Mouse (Mus musculus) neural tube, embryonic 13.5 days (tissue): Measurements from ENCODE around the gene Uggt1. TPM values are rescaled to one million over a fixed set of nuclear protein-coding genes. Genes with fewer than 3 reads are reported as not detected.
A peak's percentile ranks its signal among the peaks of the same experiment; 100 is the strongest.

ENCODE experiments used
- ATAC-seq: fragments of 200-750 bp; cut with Nextera tagmentation; 2 replicates; pipeline ENCODE4 v1.8.0; 2017; ENCODE audit warnings: low read depth, mild to moderate bottlenecking, moderate TSS enrichment, moderate library complexity
- H3K27ac ChIP-seq: fragments of 300-500 bp; sonication (generic); replicated peaks from 2 replicates; pipeline ENCODE4 v1.5.1; 2015; ENCODE audit warnings: moderate library complexity, mild to moderate bottlenecking, inconsistent platforms
- H3K27me3 ChIP-seq: fragments of 300-500 bp; sonication (generic); 2 replicates; pipeline ENCODE4 v1.6.1; 2015; ENCODE audit warnings: mild to moderate bottlenecking, inconsistent platforms
- H3K36me3 ChIP-seq: fragments of 300-500 bp; sonication (generic); 2 replicates; pipeline ENCODE4 v1.6.1; 2015; ENCODE audit warnings: mild to moderate bottlenecking, inconsistent platforms
- H3K4me1 ChIP-seq: fragments of 300-500 bp; sonication (generic); replicated peaks from 2 replicates; pipeline ENCODE4 v1.6.1; 2015; ENCODE audit warnings: inconsistent platforms
- H3K4me2 ChIP-seq: fragments of 300-500 bp; sonication (generic); 2 replicates; pipeline ENCODE4 v1.6.1; 2015; ENCODE audit warnings: inconsistent platforms, mild to moderate bottlenecking, moderate library complexity
- H3K4me3 ChIP-seq: fragments of 300-500 bp; sonication (generic); 2 replicates; pipeline ENCODE4 v1.5.1; 2015; ENCODE audit warnings: mild to moderate bottlenecking, inconsistent platforms
- H3K9ac ChIP-seq: fragments of 300-500 bp; sonication (generic); 2 replicates; pipeline ENCODE4 v1.6.1; 2015; ENCODE audit warnings: moderate library complexity, mild to moderate bottlenecking, inconsistent platforms
- H3K9me3 ChIP-seq: fragments of 300-500 bp; sonication (generic); 2 replicates; pipeline ENCODE4 v1.6.1; 2016; ENCODE audit warnings: inconsistent platforms
- WGBS: fragments of 180-500 bp; shearing (Covaris S2); methylation state at CpG from one replicate; pipeline ENCODE4 v1.1.7; 2015; 5-methylcytosine and 5-hydroxymethylcytosine counted together
- polyA plus RNA-seq: library from polyadenylated mRNA; unstranded; fragments of >200 nt; fragmentation: Nextera tagmentation; extraction: Ambion mirVana; gene quantifications from 2 replicates; pipeline ENCODE4 v1.2.1, GENCODE M21; 2015

The Uggt1 gene
- polyA plus RNA-seq, 1 experiment from 2014 or later: 47.1 TPM

GRCm38 (mm10) chr1:36254635-36255360 is 10.3 kb upstream of the Uggt1 start:
- Histone ChIP-seq H3K36me3 (no peaks in the 10 kb centered on the region), H3K9ac (peak overlapping the region; percentile 58), H3K27ac (0 out of 2 replicates have a peak overlapping the region, but pooled peaks have one; percentile 3), H3K4me3 (peak overlapping the region; percentile 15), H3K9me3 (no peaks in the 10 kb centered on the region), H3K27me3 (peaks cover 20% of the 10 kb centered on the region), H3K4me2 (peak overlapping the region; percentile 48), H3K4me1 (peaks cover 15% of the 10 kb centered on the region)
- 13% methylated on average over 25 of the region's 25 CpGs for WGBS
- ATAC-seq: peak; percentile 51; the same call in 1 of the 2 replicates

DNA sequence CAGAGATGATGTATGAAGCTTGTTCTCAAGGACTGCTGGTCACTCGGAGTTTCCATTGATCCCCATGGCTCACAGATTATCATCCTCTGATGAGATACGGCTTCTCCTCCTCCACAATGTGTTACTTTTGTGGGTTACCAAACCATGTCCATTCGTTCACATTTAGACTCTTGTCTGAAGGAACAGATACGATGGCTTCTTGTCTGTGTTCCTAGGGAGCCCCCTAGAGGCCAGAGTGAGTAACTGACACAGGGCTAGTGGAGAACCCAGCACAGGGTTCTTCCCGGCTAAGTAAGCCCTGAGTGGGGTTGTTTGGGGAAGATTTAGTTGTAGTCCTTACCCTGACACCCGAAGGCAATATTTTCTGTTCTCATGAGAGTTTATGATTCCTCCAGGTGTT is 8.3 kb upstream of the Uggt1 start:
- H3K9ac ChIP-seq: no peak overlapping the region
- no peak overlapping the region for H3K4me2 ChIP-seq
- H3K27ac ChIP-seq: no peak overlapping the region
- no peaks in the 10 kb centered on the region for H3K36me3 ChIP-seq
- no peak overlapping the region for H3K4me3 ChIP-seq
- WGBS: 12% methylated on average over 6 of the region's 6 CpGs
- peaks cover 15% of the 10 kb centered on the region for H3K4me1 ChIP-seq
- H3K9me3 ChIP-seq: no peaks in the 10 kb centered on the region
- peak; percentile 61; the same call in 1 of the 2 replicates for ATAC-seq
- peaks cover 20% of the 10 kb centered on the region for H3K27me3 ChIP-seq

- Histone ChIP-seq H3K36me3 (no peaks in the 10 kb centered on the region), H3K4me2 (no peak overlapping the region), H3K27me3 (peaks cover 20% of the 10 kb centered on the region), H3K27ac (no peak overlapping the region), H3K4me3 (no peak overlapping the region), H3K9me3 (no peaks in the 10 kb centered on the region), H3K9ac (no peak overlapping the region), H3K4me1 (peaks cover 15% of the 10 kb centered on the region)
- ATAC-seq: no peak
- WGBS: 4% methylated on average over 9 of the region's 9 CpGs
Measured at GRCm38 (mm10) chr1:36251426-36251825, 6.9 kb upstream of the Uggt1 start.

DNA sequence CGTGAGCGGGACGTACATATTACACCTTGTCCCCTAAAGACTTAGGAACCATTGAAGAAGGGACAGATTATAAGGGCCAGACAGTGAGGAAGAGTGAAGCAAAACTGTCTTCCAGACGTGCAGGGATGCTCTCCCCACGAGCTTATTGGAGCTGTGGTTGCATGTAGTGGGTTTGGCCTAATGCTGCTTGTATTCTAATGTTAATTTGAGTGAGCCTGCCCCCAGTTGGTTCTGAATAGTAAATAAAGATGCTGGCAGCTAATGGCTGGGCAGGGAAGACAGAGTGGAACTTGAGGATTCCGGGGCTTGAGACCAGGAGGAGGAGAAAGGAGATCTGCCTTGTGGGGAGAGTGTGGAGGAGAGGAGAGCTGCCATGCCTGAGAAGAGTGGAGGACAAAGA is 2.2 kb upstream of the Uggt1 start:
- H3K9ac ChIP-seq: no peak overlapping the region
- no peak overlapping the region for H3K4me2 ChIP-seq
- no peak overlapping the region for H3K4me3 ChIP-seq
- ATAC-seq: no peak
- WGBS: 46% methylated on average over 6 of the region's 6 CpGs
- peaks cover 20% of the 10 kb centered on the region for H3K4me1 ChIP-seq
- no peaks in the 10 kb centered on the region for H3K9me3 ChIP-seq
- H3K27ac ChIP-seq: no peak overlapping the region
- no peaks in the 10 kb centered on the region for H3K36me3 ChIP-seq
- H3K27me3 ChIP-seq: no peaks in the 10 kb centered on the region

- Histone ChIP-seq H3K4me3 (0 out of 2 replicates have a peak overlapping the region, but pooled peaks have one; percentile 94), H3K27ac (0 out of 2 replicates have a peak overlapping the region, but pooled peaks have one; percentile 88), H3K36me3 (no peaks in the 10 kb centered on the region), H3K9ac (no peak overlapping the region), H3K27me3 (no peaks in the 10 kb centered on the region), H3K4me1 (peaks cover 29% of the 10 kb centered on the region), H3K9me3 (no peaks in the 10 kb centered on the region), H3K4me2 (peak overlapping the region; percentile 84)
- no peak for ATAC-seq
- 86% methylated on average over 4 of the region's 4 CpGs for WGBS
Measured at GRCm38 (mm10) chr1:36244828-36245215, 302 bp upstream of the Uggt1 start.

GRCm38 (mm10) chr1:36243447-36244057 is 968 bp downstream of the Uggt1 start:
- WGBS: 4% methylated on average over 21 of the region's 21 CpGs
- peaks cover 38% of the 10 kb centered on the region for H3K4me1 ChIP-seq
- H3K4me3 ChIP-seq: peak overlapping the region; percentile 94
- H3K9ac ChIP-seq: peak overlapping the region; percentile 86
- H3K27ac ChIP-seq: peak overlapping the region; percentile 88
- no peaks in the 10 kb centered on the region for H3K36me3 ChIP-seq
- no peaks in the 10 kb centered on the region for H3K27me3 ChIP-seq
- no peaks in the 10 kb centered on the region for H3K9me3 ChIP-seq
- peak overlapping the region; percentile 84 for H3K4me2 ChIP-seq
- peak; percentile 70; the same call in 1 of the 2 replicates for ATAC-seq

DNA sequence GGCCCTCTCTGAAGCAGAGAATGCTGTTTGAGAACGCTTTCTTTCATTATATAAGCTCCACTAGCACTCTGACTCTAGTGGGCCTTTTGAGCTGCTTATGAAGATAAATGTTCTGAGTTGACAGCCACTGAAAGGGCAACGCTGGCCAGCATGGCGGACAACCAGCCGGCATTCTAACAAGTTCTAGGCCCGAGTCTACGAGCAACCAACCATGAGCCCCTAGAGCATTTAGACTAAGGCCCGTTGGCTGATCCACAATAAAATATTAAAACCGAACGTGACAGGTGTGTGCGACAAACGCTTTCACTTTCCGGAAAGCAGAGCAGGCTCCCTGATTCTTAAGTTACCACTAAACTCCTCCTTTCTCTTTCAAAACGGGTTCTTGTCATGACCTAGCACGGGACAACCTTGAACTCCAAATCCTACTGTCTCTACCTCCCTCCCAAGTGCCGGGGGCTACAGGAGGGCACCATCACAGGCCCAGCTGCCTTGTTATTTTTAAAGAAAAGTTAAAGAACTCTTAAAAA is 2.6 kb downstream of the Uggt1 start:
- no peak overlapping the region for H3K4me3 ChIP-seq
- no peaks in the 10 kb centered on the region for H3K9me3 ChIP-seq
- 0 out of 2 replicates have a peak overlapping the region, but pooled peaks have one; percentile 84 for H3K4me2 ChIP-seq
- H3K4me1 ChIP-seq: peaks cover 41% of the 10 kb centered on the region
- no peaks in the 10 kb centered on the region for H3K27me3 ChIP-seq
- no peak overlapping the region for H3K9ac ChIP-seq
- H3K27ac ChIP-seq: no peak overlapping the region
- WGBS: 75% methylated on average over 15 of the region's 15 CpGs
- no peak for ATAC-seq
- H3K36me3 ChIP-seq: no peaks in the 10 kb centered on the region

DNA sequence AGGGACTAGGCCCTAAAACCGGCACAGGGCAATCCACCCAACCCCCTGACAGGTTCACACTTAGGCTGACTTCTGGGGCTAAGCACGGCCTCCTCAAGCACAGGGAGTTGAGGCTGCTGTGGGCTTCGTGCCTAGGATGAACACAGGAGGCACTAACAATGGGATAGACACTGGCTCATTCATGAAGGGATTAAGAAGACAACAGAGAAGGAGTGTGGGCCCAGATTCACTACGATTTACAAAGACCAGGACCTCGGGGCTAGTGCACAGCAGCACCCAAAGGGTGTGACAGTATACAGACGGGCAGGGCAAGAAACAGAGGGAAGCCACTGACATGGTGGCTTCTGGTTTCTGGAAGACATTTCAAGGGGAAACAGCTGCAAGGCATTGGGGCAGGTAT is 4.3 kb downstream of the Uggt1 start:
- H3K27me3 ChIP-seq: no peaks in the 10 kb centered on the region
- peaks cover 41% of the 10 kb centered on the region for H3K4me1 ChIP-seq
- no peak for ATAC-seq
- no peak overlapping the region for H3K27ac ChIP-seq
- no peaks in the 10 kb centered on the region for H3K36me3 ChIP-seq
- H3K9me3 ChIP-seq: no peaks in the 10 kb centered on the region
- H3K4me3 ChIP-seq: no peak overlapping the region
- no peak overlapping the region for H3K4me2 ChIP-seq
- H3K9ac ChIP-seq: no peak overlapping the region
- WGBS: 75% methylated on average over 6 of the region's 6 CpGs

DNA sequence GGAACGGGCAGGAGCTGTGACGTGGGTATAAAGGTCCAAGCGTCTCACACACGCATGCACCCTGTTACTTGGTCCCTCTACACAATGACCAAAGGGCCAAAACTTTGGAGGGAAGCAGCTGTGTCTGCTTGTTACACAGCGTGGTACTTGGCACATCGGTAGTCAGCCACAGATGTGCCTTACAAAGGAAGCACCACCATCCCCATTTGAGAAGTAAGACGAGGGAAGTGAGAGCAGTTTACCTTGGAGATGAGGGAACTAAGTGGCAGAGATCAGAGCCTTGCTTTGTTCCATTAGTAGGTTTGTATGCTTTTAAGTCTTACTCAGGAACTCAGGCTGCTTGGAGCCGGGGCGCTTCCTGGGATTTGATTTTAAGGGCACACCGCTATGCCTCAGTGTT is 5.1 kb downstream of the Uggt1 start:
- Histone ChIP-seq H3K4me1 (peaks cover 41% of the 10 kb centered on the region), H3K4me3 (no peak overlapping the region), H3K36me3 (peaks cover 6% of the 10 kb centered on the region), H3K27ac (no peak overlapping the region), H3K27me3 (no peaks in the 10 kb centered on the region), H3K4me2 (no peak overlapping the region), H3K9me3 (no peaks in the 10 kb centered on the region), H3K9ac (no peak overlapping the region)
- WGBS: 87% methylated on average over 10 of the region's 10 CpGs
- no peak for ATAC-seq

GRCm38 (mm10) chr1:36235855-36236254 is 8.7 kb downstream of the Uggt1 start:
- no peak for ATAC-seq
- Histone ChIP-seq H3K9me3 (no peaks in the 10 kb centered on the region), H3K4me3 (no peak overlapping the region), H3K4me2 (no peak overlapping the region), H3K27me3 (no peaks in the 10 kb centered on the region), H3K27ac (no peak overlapping the region), H3K9ac (no peak overlapping the region), H3K4me1 (peaks cover 17% of the 10 kb centered on the region), H3K36me3 (peaks cover 27% of the 10 kb centered on the region)
- WGBS: 89% methylated on average over 2 of the region's 2 CpGs

GRCm38 (mm10) chr1:36235057-36235639 is 9.4 kb downstream of the Uggt1 start:
- no peak overlapping the region for H3K9ac ChIP-seq
- ATAC-seq: no peak

GRCm38 (mm10) chr1:36233218-36233617 is 11.3 kb downstream of the Uggt1 start:
- Histone ChIP-seq H3K9ac (no peak overlapping the region), H3K4me1 (no peaks in the 10 kb centered on the region), H3K36me3 (peaks cover 45% of the 10 kb centered on the region), H3K4me2 (no peak overlapping the region), H3K4me3 (no peak overlapping the region), H3K9me3 (no peaks in the 10 kb centered on the region), H3K27ac (no peak overlapping the region), H3K27me3 (no peaks in the 10 kb centered on the region)
- 90% methylated on average over 6 of the region's 6 CpGs for WGBS
- ATAC-seq: no peak

More at GRCm38 (mm10) chr1:36235057-36235639, 9.4 kb downstream of the Uggt1 start:
- H3K27ac ChIP-seq: no peak overlapping the region
- no peak overlapping the region for H3K4me3 ChIP-seq
- no peaks in the 10 kb centered on the region for H3K9me3 ChIP-seq
- peaks cover 31% of the 10 kb centered on the region for H3K36me3 ChIP-seq
- H3K27me3 ChIP-seq: no peaks in the 10 kb centered on the region
- WGBS: 89% methylated on average over 9 of the region's 9 CpGs
- H3K4me2 ChIP-seq: no peak overlapping the region
- H3K4me1 ChIP-seq: peaks cover 13% of the 10 kb centered on the region
